Mouse (Mus musculus): ENCODE results near the gene Speg.

Gene Speg

GRCm38 (mm10) chr1:75463652-75464204, 88.6 kb downstream of the Speg start:
- no peak for DNase-seq

GRCm38 (mm10) chr1:75467215-75467927, 92.3 kb downstream of the Speg start:
- DNase-seq, result peak; percentile 75

GRCm38 (mm10) chr1:75469287-75469825, 94.3 kb downstream of the Speg start:
- no peak for DNase-seq

GRCm38 (mm10) chr1:75476441-75476840, 101.3 kb downstream of the Speg start:
- no peak for DNase-seq

- peak; percentile 85 for DNase-seq
These were observed 102.3 kb downstream of the Speg start for GRCm38 (mm10) chr1:75477264-75477965.

- DNase-seq, result no peak
These were observed 102.8 kb downstream of the Speg start for GRCm38 (mm10) chr1:75477966-75478290.

- no peak for DNase-seq
These were observed 103.4 kb downstream of the Speg start for GRCm38 (mm10) chr1:75478497-75478896.

- peak; percentile 98 for DNase-seq
These were observed 104.0 kb downstream of the Speg start, which contains the start of the genes Chpf and Tmem198 for GRCm38 (mm10) chr1:75478916-75479634. Gene Chpf, minus strand, starts transcription at chr1:75479307. Gene Tmem198, plus strand, starts transcription at chr1:75479532.

GRCm38 (mm10) chr1:75479635-75479989, 104.5 kb downstream of the Speg start:
- no peak for DNase-seq

- no peak for DNase-seq
These were observed 104.9 kb downstream of the Speg start for GRCm38 (mm10) chr1:75480036-75480435.

GRCm38 (mm10) chr1:75480735-75481134, 105.6 kb downstream of the Speg start:
- no peak for DNase-seq

Measured in right cerebral cortex, adult 18-20 months (tissue).